Mouse (Mus musculus) G1E (cell line): ENCODE measurements around the gene Zzef1.

Experiments
- CTCF ChIP-seq: IDR thresholded peaks from 2 replicates; pipeline ENCODE4 v1.5.1; 2012; ENCODE audit warnings: low read depth, low read length, inconsistent platforms, mixed read lengths
- GATA1 ChIP-seq: IDR thresholded peaks from 2 replicates; pipeline ENCODE4 v1.6.1; 2012; ENCODE audit warnings: borderline replicate concordance, low read length, inconsistent platforms, mixed read lengths
- GATA2 ChIP-seq: IDR thresholded peaks from 2 replicates; pipeline ENCODE4 v1.6.1; 2012; ENCODE audit warnings: low read depth, low read length, inconsistent platforms, borderline replicate concordance
- TAL1 ChIP-seq: conservative IDR thresholded peaks from 2 replicates; pipeline ENCODE4 v1.6.1; 2012; ENCODE audit warnings: low read depth, low read length, inconsistent platforms, mixed read lengths

- TF ChIP-seq GATA1 (no peak), CTCF (no peak), TAL1 (no peak), GATA2 (no peak)
Measured at GRCm38 (mm10) chr11:72952697-72953096, 156.7 kb downstream of the Zzef1 start.
